Mouse (Mus musculus) left cerebral cortex, adult 8-10 months (tissue): ENCODE results near the gene 4921507P07Rik. TPM values are rescaled to one million over a fixed set of nuclear protein-coding genes. Genes with fewer than 3 reads are reported as not detected.
"Not testable (repeated sequence)": the region's sequence is repeated elsewhere in the genome, so short reads cannot be mapped to it uniquely, and the experiment has no call there.

Source experiments
- DNase-seq, 2 experiments: peaks; one replicate each; pipeline ENCODE4 v3.0.0; 2022; ENCODE audit warnings: low spot score in 2 of 2
- total RNA-seq, 4 experiments: library from RNA; stranded (reverse); gene quantifications; 2 replicates each; pipeline ENCODE4 v1.2.4; 2022

4921507P07Rik gene
- total RNA-seq: under 1 TPM; 0.30 to 0.79 (median 0.64) TPM

DNA sequence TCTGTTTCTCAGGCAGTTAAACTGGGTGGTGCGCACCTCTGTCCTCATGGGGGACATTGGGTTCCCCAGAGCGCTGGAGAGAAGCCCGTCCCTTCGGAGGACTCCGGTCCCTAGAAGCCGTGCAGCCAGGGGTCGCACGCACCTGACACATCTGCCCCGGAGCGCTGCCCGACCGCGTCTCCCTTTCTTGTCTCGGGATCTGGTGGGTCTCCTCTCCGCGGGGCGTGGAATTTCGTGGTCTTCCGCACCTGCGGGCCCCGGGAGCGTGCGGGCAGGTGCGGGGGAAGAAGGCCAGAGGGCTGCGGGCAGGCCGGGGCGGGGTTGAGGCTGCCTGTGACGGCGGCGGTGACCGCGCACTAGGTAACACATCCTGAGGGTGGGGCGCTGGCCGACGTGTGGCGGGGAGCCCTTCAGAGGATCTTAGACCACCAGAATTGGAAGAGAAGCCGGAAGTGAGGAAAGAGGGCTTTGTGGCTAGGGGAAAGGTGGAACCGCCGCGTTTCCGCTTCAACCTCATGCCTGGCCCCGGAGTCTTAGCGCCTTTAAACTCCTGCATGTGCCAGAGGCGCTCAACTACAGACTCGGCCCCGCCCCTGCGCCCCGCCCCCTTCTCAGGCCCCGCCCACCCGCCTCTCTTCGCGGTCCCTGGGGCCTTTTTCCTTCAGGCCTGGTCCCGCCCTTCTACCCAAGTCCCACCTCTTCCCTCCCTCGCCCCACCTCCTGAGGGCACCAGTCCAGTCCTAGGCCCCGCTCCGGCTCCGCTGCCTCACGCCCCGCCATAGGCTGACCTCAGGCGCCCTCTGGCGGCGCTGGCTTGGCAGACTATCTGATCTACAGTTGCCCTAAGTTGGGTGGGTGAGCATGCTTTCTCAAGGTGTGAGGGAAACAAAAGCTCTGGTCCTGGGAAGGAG is at the start of gene 4921507P07Rik:
Gene 4921507P07Rik (minus strand): TSS at position 332 of the 911 bp plus-strand sequence.
- DNase-seq: peak; percentile 76 to 88

DNA sequence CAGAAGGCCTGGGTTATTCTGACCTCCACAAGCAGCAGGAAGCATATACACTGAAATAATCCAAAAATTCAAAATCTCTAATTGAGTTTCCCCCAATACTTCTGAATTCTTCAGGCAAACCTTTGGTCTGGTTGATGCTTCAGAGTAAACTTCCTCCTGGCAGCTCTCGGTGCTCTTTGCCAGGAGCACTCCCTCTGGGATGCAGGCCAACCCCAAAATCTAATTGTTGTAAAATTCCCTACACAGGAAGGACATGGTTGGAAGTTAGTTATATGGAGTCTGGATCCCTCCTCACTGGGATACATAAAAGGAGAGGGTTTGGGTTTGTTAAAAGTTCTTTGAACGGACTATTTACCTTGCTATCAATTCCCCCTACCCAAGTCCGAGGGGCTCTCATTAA is 48.3 kb upstream of the 4921507P07Rik start:
- no peak for DNase-seq

DNA sequence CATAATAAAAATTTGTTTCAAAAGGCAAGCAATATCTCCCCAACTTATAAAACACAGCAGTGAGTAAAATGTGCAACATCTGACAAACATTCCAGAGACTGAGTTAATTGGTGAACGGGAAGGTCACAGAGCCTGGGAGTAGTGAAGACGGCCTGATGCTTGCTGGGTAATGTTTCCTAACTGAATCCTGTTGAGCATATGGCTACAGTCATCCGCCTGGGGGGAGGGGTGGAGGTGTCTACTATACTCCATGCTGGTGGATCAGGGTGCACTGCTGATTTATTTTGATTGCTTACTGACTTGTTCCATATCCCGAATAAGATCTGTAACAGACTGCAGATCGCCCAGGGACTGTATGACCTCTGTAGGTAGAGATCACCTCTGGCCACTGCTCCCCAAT is 45.5 kb upstream of the 4921507P07Rik start:
- no peak for DNase-seq

DNA sequence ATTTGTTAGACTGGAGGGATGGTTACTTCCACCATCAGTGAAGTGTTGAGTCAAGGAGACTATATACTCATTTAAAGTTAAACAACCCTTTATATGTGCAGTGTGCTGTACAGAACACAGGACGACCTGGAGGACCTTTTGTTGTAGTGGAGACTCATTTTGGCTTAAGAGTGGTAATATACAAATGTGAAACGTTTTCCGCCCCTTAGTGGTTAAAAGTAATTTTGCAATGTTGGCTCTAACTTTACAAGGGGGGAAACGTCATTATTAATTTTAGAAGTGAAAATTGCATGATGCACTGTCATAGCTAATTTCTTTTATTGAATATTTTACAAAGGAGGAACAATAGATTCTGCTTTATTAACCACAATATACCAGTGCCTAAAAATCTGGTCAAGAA is 43.9 kb upstream of the 4921507P07Rik start:
- no peak for DNase-seq

DNA sequence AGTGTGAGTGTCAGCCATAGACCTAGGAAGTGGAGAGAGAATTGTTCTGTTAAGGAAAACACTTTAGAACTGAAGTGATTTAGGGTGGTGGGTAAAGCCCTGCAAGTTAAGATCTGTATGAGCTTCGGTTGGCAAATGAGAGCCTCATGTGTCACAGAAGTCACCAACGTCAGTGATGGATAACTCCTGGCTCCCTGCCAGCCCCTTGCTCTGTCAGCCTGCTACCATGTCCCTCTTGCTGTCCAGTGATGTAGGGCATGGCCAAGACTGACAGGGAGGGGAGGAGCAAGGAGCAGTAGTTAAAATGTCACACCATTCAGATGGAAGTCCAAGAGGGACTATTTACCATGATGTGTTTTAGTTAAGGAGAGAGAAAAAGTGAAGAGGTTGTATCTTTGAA is 43.2 kb upstream of the 4921507P07Rik start:
- no peak for DNase-seq

DNA sequence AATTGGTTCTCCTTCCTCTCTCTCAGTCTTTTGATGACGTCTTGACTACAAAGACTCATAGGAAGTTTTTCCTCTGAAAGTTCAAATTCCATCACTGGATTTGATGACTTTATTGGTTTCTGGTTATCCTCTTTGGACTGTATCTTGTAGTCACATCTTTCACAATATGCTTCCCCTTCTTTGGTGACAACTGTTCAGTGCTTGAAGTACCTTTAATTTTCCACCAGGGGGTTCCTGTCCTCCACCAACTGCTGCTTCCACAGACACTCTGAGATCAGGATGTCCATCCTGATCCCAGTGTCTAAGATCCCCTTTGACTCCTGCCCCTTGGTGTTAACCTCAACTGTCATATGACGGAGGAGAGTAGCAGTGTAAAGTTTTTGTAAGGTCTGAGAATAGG is 29.7 kb upstream of the 4921507P07Rik start:
- not testable (repeated sequence) for DNase-seq

DNA sequence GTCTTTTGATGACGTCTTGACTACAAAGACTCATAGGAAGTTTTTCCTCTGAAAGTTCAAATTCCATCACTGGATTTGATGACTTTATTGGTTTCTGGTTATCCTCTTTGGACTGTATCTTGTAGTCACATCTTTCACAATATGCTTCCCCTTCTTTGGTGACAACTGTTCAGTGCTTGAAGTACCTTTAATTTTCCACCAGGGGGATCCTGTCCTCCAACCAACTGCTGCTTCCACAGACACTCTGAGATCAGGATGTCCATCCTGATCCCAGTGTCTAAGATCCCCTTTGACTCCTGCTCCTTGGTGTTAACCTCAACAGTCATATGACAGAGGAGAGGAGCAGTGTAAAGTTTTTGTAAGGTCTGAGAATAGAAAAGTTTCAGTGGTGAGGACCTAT is 21.8 kb upstream of the 4921507P07Rik start:
- not testable (repeated sequence) for DNase-seq

DNA sequence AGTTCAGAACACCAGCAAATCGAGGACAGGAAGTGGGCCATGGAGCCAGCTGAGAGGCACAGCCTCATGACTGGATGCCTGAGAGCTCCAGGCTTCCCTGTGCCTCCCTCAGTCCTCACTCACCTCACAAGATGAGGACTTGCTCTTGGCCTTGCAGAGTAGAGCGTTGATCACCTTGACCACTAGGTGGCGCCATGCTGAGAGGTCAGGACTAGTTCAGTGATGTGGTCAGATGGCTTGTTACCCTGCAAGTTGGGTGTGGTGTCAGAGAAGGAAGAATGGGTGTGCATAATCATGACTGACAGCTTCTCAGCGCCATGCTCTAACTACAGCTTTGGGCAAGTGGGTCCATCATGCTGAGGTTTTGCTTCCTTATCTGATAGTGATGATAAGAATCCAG is 5.2 kb upstream of the 4921507P07Rik start:
- DNase-seq: no peak

DNA sequence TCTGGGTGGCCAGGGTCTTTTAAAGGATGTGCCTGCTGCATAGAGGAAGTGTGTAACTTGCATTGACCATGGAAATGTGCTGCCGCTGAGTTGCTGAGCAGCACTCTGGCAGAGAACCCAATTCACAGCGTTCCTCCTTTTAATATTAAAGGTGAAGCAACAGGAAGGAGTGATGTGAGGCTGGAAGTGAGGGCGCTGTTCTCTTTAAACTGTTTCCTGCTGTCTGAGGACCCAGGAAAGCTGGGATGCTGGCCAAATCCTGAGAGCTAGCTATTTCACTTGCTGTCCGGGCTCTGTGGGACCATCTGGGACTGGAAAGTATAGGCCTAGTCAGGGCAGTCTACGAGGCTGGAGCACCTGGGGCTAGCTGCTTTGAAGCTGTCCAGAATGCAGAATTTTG is 2.1 kb upstream of the 4921507P07Rik start:
- no peak for DNase-seq

DNA sequence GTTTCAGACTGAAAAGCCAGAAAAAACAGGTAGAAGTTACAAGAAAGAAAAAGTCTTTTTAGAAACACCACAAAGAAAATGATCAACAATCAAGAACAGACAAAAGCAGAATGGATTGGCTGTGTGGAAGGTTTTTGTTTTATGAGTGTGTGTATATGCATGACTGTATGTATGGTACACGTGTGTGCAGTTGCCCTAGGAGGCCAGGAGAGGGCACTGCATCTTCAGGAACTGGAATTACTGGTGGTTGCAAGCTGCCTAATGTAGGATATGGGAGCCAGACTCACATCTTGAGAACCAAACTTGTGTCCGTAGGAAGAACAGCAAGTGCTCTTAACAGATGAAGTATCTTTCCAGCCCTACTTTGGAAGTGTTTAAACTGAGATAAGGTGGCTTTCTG is 2.1 kb downstream of the 4921507P07Rik start:
- no peak for DNase-seq

DNA sequence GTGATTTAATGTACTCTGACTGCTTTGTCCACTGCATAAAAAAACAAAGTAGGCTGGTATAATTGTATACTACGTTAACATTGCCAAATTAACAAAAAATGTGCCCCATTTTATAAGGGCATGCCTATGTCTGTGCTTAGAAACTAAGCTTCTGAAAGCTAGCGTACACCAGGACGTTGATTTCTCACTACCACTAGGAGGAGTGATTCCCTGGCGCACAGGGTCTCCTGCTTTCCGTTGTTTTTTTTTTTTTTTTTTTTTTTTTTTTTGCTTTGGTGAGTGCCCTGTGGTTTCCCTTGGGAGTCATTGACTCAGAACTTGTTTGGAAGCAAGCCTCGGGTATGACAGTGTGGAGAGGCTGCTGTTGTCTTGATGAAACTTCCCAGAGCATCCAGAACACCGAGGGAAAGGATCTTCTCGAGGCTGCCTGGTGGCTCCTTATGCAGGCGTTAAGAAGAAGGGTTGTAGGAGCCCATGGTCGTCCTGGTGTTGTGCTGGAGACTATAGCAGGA is 3.0 kb downstream of the 4921507P07Rik start:
- DNase-seq: no peak

DNA sequence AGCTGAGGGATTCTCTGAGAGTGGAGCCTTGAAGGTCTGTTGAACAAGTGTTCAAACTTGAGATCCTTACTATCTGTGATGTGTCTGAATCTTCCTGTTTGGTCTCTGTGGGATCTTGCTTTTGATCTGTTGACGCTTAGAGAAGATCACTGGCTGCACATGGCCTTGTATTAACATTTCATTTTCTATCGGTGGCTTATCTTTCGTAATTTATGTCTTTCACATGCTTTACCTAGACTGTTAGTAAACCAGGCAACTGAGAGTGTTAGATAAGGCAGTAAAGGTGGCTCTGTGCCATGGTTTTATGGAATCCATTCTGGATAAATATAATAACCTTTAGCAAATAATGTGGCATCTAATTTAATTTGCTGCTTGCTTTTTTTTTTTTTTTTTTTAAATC is 6.2 kb downstream of the 4921507P07Rik start:
- no peak for DNase-seq

DNA sequence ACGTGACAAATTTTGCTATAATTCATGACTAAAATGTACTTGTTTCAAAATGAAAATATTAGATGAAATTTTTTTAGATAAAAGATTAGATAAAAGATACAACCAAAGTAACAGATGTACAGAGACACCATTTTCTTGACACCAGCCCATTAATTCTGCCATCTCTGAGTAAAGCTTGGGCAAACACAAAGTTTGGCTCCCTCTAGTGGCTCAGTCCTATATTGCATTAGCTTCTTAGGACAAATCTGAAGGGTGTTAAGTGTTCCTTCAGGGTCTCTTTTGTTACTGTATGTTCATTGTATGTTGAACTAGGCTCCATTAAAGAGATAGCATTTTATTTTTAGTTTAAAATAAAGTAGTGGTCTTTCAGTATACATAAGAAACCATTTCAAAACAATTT is 8.2 kb downstream of the 4921507P07Rik start:
- DNase-seq: no peak

DNA sequence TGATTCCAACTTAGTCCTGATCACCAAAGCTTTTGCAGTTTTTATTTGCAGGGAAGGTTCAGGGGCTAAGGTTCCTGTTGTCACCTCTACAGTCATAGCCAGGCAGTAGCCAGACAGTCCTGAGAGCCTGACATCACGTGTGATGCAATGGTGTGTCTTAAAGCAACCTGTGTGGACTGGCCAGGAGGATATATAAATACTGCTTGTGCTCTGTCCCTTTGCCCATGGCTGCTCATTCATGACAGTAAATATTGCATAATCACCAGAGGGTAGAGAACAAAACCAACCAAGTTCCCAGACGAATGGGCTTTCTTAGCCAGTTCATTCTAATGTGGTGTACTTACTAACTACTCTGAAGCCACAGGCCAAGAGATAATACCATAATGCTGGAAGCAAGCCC is 9.0 kb downstream of the 4921507P07Rik start:
- no peak for DNase-seq

DNA sequence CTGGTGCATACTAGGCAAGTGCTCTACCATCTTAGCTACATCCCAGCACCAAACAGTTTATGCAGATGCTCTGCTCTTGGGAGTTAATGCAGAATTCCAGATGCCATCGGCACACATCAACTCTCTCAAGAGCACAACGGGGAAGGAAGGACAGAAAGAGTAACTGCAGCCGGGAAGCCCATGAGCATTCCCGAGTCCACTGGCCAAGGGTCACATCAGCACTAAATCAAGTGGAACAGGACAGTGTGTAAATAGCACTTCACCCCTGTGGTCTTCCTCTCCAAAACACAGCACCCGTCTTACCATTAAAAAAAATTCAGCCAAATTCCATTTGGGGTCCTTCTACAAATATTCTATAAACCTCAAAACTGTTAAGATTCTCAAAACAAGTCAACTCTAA is 10.1 kb downstream of the 4921507P07Rik start:
- DNase-seq: no peak

DNA sequence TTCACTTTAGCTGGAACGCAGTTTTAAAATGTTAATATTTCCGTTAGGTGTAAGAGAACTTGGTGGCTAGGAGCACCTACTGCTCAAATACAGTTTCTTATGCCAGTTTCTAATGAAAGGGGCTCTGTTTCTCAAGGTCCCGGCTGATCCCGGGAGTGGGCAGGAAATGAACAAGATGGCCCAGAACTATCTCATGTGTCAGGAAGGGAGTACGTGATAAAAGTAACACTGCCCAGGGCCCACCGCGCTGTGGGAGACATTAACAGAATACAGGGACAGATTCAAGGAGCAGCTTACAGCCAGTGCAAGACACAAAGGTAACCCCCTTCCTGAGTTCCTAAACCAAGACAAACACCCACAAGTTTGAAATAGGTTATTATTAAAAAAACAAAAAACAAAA is 10.7 kb downstream of the 4921507P07Rik start:
- DNase-seq: no peak

DNA sequence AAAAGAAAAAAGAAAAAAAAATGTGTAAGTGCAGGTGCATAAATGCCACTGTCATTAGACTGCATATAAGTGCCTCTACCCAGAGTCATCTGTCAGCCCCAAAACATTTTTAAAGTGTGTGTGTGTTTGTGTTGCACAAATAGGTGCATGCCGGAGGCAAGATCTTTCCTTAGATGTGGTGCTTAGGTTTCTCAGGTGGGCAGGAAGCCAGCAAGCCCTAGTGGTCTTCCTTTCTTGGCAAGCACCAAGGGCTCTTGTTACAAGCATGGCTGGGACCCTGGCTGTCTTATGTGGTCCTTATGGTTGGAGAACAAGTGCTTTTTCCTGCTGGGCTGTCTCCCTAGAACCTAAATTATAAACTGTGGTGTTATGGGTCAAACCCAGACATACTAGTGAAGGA is 24.8 kb downstream of the 4921507P07Rik start:
- DNase-seq: no peak

DNA sequence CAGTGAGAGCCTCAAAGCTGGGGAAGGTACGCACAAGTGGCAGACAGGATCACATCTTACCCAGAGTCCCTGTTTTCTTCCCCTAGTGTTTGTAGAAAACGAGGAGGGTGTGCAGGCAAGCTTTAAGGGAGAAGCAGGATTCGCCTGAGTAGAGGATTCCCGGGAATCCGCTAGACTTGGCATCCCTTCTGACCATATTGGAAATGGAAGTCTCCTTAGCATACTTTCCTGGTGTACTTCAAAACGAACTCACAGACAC is 29.5 kb downstream of the 4921507P07Rik start:
- no peak for DNase-seq

DNA sequence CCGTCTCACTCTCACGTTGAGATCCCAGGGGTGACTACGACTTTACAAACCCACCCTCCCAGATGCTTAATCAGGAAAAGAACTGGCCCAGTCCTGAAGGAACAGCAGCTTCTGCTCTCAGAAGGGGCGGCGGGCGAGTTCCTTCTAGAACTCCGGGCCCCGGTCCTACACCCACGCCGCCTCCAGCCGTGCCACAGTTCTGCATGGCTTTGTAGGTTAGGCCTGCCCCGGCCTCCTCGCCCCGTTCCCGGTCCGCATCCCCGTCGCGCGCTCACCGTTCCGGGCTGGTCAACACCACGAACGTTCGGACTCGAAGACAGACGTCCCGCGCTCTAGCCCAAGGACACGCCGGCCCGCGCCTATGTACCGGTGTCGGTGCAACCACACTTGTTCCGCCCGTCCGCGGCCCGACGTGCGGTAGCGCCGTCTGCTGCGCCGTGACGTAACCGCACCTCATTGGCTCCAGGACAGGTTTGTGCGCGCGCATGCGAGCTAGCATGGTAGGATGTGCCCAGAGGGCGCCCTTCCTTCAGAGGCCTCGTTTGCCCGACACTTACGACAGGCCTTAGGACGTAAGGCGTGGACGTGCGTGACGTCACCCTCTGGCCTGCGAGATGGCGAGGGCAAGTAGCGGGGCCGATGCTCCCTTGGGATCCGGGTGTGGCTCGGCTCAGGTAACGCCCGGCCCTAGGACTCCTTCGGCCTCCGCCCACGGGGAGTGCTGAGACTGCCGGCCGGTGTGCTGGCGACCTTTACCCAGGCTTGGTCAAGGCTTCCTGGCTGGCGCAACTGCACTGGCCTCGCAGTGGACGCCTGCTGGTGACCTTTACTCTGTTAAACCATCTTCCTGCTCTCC is 30.1 kb downstream of the 4921507P07Rik start, which contains the start of gene Cycs:
Gene Cycs (minus strand): TSS at position 398 of the 856 bp plus-strand sequence.
- peak; percentile 98 to 99 for DNase-seq

DNA sequence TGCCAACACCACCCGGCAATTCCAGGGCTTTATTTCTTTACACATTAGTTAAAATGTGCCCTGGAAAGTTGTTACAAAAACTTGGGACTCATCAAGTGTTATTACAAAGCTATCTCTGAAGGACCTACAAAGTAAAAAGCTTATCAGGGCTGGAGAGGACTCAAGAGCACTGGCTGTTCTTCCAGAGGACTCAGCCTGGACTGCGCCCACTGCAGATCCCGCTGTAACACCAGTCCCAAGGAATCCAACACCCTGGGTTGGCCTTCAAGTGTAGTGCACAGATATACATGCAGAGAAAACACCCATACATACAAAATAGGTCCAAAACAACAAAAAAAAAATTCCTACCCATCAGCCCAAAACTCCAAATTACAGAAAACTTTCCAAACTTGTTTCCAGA is 32.8 kb downstream of the 4921507P07Rik start:
- DNase-seq: no peak

DNA sequence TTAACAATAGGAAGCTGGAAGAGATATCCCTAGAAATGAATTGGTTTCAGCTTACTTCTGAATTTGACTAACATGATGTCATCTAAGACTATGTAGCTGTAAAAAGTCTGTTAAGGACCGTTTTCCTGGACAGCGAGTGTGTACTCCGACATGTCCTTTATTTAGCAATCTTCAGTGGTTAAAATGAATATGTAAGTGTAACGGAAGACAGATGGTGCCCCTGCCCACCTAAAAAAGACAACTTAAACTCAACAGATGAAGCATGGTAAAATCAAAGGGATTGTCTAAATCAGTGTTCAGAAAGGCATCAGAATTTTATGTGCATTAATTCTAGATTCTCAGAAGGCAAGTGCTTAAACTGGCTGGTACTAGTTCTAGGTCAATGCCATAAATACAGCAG is 34.0 kb downstream of the 4921507P07Rik start:
- DNase-seq: no peak

DNA sequence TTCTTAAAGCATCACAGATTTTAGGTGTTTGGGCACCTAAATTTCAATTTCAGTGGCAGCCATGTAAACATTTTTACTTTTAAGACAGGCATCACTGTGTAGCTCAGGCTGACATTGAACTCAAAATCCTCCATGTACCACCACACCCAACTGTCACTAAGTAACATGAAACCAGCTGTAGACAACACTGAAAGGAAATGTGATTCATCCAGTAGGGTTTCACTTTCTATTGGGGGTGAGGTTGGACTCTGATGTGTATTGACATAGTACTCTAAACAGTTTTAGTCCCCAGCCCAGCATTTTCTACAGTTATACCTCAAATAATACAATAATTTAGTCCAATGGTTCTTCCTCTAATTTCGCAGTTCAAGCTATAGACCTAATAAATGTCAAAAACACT is 35.7 kb downstream of the 4921507P07Rik start:
- no peak for DNase-seq
